Mouse (Mus musculus): ENCODE results near the gene Rassf1. TPM values are rescaled to one million over a fixed set of nuclear protein-coding genes. Genes with fewer than 3 reads are reported as not detected.
"Not testable (repeated sequence)": the region's sequence is repeated elsewhere in the genome, so short reads cannot be mapped to it uniquely, and the experiment has no call there.

The Rassf1 gene
- polyA plus RNA-seq, 1 experiment from 2014 or later: 35.4 TPM

- no peak for ATAC-seq (ENCODE audit: low read depth)
- peak overlapping the region; percentile 27 for H3K4me2 ChIP-seq
- H3K36me3 ChIP-seq: peaks cover 47% of the 10 kb centered on the region
- no peaks in the 10 kb centered on the region for H3K27me3 ChIP-seq
- peaks cover 63% of the 10 kb centered on the region for H3K4me1 ChIP-seq (replicated peaks)
- 0 out of 2 replicates have a peak overlapping the region, but pooled peaks have one; percentile 26 for H3K9ac ChIP-seq
- 0 out of 2 replicates have a peak overlapping the region, but pooled peaks have one; percentile 9 for H3K4me3 ChIP-seq
- WGBS: 60% methylated on average over 15 of the region's 15 CpGs
- H3K9me3 ChIP-seq: no peaks in the 10 kb centered on the region
- H3K27ac ChIP-seq (replicated peaks): peak overlapping the region; percentile 63; the same call in 1 of the 2 replicates
These were observed 14.8 kb downstream of the Rassf1 start for GRCm38 (mm10) chr9:107566041-107566709.

- H3K36me3 ChIP-seq: peaks cover 47% of the 10 kb centered on the region
- H3K4me1 ChIP-seq (replicated peaks): peaks cover 69% of the 10 kb centered on the region
- peak overlapping the region; percentile 84; the same call in 1 of the 2 replicates for H3K27ac ChIP-seq (replicated peaks)
- no peak overlapping the region for H3K9ac ChIP-seq
- H3K9me3 ChIP-seq: no peaks in the 10 kb centered on the region
- no peak for ATAC-seq (ENCODE audit: low read depth)
- peak overlapping the region; percentile 96; the same call in 1 of the 2 replicates for H3K4me2 ChIP-seq
- no peaks in the 10 kb centered on the region for H3K27me3 ChIP-seq
- WGBS: 64% methylated on average over 3 of the region's 3 CpGs
- no peak overlapping the region for H3K4me3 ChIP-seq
These were observed 15.5 kb downstream of the Rassf1 start for GRCm38 (mm10) chr9:107566855-107567254.

DNA sequence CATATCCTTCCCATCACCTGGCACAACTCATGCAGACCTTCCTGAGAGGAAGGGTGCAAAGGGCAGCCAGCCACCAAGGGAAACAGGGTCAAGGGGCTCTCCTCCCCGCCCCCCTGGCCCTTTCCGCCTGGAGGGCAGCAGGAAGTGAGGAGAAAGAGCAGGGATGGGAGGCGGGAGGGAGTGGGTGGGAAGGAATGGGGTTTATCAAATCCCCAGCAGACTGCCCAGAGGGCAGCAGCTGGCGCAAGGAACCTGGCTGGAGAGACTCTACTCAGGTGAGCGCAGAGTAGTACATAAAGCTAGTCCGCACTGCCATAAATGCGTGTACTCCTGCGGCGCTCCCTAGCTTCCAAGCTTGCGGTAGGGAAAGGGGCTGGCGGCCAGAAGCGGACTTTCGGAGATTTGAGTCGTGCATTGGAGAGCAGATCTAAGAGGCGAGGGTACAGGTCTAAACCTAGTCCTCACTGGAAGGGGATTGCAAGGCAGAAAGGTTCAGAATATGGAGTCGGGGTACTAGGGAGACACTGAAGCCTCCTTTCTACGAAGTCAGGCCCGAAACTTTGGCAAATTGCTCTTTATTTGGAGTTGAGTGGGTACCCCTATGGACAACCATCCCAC lies 16.5 kb downstream of the Rassf1 start, which contains the start of gene Hyal2:
Gene Hyal2 (plus strand): TSS at position 244 of the 618 bp plus-strand sequence.
- peaks cover 71% of the 10 kb centered on the region for H3K4me1 ChIP-seq (replicated peaks)
- H3K36me3 ChIP-seq: peaks cover 51% of the 10 kb centered on the region
- H3K27me3 ChIP-seq: no peaks in the 10 kb centered on the region
- peak within 1 kb of the TSS; percentile 84 for H3K27ac ChIP-seq (replicated peaks)
- no peak for ATAC-seq (ENCODE audit: low read depth)
- peak within 1 kb of the TSS; percentile 85 for H3K4me3 ChIP-seq
- 8% methylated on average over 18 of the region's 18 CpGs for WGBS
- peak within 1 kb of the TSS; percentile 92 for H3K9ac ChIP-seq
- peak within 1 kb of the TSS; percentile 96 for H3K4me2 ChIP-seq
- H3K9me3 ChIP-seq: no peaks in the 10 kb centered on the region

DNA sequence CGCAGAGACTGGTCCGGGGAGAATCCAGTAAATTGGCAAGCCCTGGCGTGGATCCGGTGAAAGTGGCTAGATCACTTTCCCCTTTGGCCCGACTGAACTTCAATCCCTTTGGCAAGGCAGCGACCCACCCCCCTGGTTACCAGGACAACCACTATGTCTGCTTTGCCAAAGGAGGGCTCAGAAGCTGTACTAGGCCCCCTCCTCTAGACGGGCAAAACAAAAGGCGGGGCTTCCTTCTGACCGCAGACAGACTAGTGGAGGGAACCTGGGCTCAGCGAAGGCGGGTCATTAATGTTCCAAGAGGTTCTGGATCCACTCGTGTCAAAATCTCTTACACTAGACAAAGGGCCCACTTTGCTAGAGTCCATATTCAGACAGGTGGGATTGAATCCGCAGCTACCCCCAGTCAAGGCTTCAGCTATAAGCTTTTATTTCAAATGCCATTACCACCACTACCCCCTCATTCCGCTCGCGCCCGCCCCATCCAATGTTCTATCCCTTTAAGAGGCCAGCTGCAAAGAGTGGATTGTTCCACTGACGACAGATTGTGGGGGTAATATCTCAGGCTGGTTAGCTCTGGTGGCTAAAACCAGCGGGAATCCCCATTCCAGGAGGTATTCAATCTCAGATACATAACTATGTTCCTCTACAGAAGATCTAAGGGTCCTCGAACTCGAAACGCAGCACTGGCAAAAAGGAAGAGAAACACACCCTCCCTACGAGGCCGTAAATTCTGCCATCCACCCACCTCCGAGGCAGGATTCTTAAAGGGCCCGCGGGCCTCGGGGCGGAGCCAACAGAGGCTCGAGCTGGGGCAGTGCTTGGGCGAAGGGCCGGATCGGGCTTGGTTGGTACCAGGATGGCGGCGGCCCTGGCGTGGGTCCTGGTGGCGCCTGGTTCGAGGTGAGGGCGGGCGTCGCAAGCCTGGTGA lies 17.2 kb downstream of the Rassf1 start:
- peak overlapping the region; percentile 85 for H3K4me3 ChIP-seq
- H3K27me3 ChIP-seq: no peaks in the 10 kb centered on the region
- H3K36me3 ChIP-seq: peaks cover 58% of the 10 kb centered on the region
- no peaks in the 10 kb centered on the region for H3K9me3 ChIP-seq
- H3K9ac ChIP-seq: peak overlapping the region; percentile 92
- H3K27ac ChIP-seq (replicated peaks): peak overlapping the region; percentile 84
- H3K4me1 ChIP-seq (replicated peaks): peaks cover 68% of the 10 kb centered on the region
- H3K4me2 ChIP-seq: peak overlapping the region; percentile 96
- peak; percentile 92 for ATAC-seq (ENCODE audit: low read depth)
- WGBS: under 1% methylated on average over 41 of the region's 41 CpGs

- Histone ChIP-seq H3K4me3 (peak overlapping the region; percentile 85), H3K27me3 (no peaks in the 10 kb centered on the region), H3K4me1 (replicated peaks) (peaks cover 62% of the 10 kb centered on the region), H3K9ac (peak overlapping the region; percentile 92), H3K27ac (replicated peaks) (peak overlapping the region; percentile 84), H3K9me3 (no peaks in the 10 kb centered on the region), H3K4me2 (peak overlapping the region; percentile 96), H3K36me3 (peaks cover 63% of the 10 kb centered on the region)
- WGBS: under 1% methylated on average over 20 of the region's 23 CpGs
- ATAC-seq (ENCODE audit: low read depth): peak; percentile 33
These were observed 17.9 kb downstream of the Rassf1 start for GRCm38 (mm10) chr9:107569270-107569669.

DNA sequence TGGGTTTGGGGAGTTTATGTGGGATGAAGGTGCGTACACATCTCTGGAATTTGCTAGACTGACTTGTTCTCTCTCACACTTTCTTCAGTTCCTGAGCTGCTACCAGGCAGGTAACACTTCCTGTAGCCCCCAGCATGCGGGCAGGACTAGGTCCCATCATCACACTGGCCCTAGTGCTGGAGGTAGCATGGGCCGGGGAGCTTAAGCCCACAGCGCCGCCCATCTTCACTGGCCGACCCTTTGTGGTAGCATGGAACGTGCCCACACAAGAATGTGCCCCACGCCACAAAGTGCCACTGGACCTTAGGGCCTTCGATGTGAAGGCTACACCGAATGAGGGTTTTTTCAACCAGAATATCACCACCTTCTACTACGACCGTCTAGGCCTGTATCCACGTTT lies 18.7 kb downstream of the Rassf1 start:
- peak overlapping the region; percentile 96 for H3K4me2 ChIP-seq
- 54% methylated on average over 13 of the region's 13 CpGs for WGBS
- peaks cover 59% of the 10 kb centered on the region for H3K4me1 ChIP-seq (replicated peaks)

GRCm38 (mm10) chr9:107570845-107571244 lies 19.5 kb downstream of the Rassf1 start:
- 93% methylated on average over 21 of the region's 21 CpGs for WGBS
- no peaks in the 10 kb centered on the region for H3K27me3 ChIP-seq
- peak overlapping the region; percentile 92 for H3K9ac ChIP-seq
- peak overlapping the region; percentile 85 for H3K4me3 ChIP-seq
- no peak for ATAC-seq (ENCODE audit: low read depth)
- H3K9me3 ChIP-seq: no peaks in the 10 kb centered on the region
- H3K4me1 ChIP-seq (replicated peaks): peaks cover 54% of the 10 kb centered on the region
- H3K27ac ChIP-seq (replicated peaks): no peak overlapping the region
- peak overlapping the region; percentile 96 for H3K4me2 ChIP-seq
- peaks cover 55% of the 10 kb centered on the region for H3K36me3 ChIP-seq

More for the DNA sequence above, 18.7 kb downstream of the Rassf1 start:
- peak overlapping the region; percentile 92 for H3K9ac ChIP-seq
- peaks cover 63% of the 10 kb centered on the region for H3K36me3 ChIP-seq
- peak overlapping the region; percentile 84 for H3K27ac ChIP-seq (replicated peaks)
- H3K9me3 ChIP-seq: no peaks in the 10 kb centered on the region
- no peak for ATAC-seq (ENCODE audit: low read depth)
- H3K27me3 ChIP-seq: no peaks in the 10 kb centered on the region
- H3K4me3 ChIP-seq: peak overlapping the region; percentile 85

GRCm38 (mm10) chr9:107571534-107572326 lies 20.4 kb downstream of the Rassf1 start:
- H3K9ac ChIP-seq: peak overlapping the region; percentile 92
- H3K4me1 ChIP-seq (replicated peaks): peaks cover 60% of the 10 kb centered on the region
- H3K9me3 ChIP-seq: no peaks in the 10 kb centered on the region
- no peak overlapping the region for H3K27ac ChIP-seq (replicated peaks)
- H3K27me3 ChIP-seq: no peaks in the 10 kb centered on the region
- peak overlapping the region; percentile 85; the same call in 1 of the 2 replicates for H3K4me3 ChIP-seq
- 93% methylated on average over 22 of the region's 22 CpGs for WGBS
- H3K4me2 ChIP-seq: peak overlapping the region; percentile 96
- no peak for ATAC-seq (ENCODE audit: low read depth)
- peaks cover 48% of the 10 kb centered on the region for H3K36me3 ChIP-seq

DNA sequence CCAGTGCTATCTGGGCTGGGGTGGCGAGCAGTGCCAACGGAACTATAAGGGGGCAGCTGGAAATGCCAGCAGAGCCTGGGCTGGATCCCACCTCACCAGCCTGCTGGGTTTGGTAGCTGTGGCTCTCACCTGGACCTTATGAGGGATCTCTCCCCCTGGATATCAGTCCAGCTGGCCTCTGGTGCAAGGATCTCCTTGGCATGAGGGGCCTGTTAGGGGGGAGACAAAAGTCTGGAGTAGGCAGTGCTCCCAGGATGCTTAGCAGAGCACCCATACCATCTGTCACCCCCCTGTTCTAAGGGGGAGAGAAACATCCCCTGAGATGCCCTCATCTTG lies 20.9 kb downstream of the Rassf1 start:
- Histone ChIP-seq H3K9me3 (no peaks in the 10 kb centered on the region), H3K9ac (0 out of 2 replicates have a peak overlapping the region, but pooled peaks have one; percentile 17), H3K27ac (replicated peaks) (no peak overlapping the region), H3K4me3 (no peak overlapping the region; the same call in 1 of the 2 replicates), H3K27me3 (no peaks in the 10 kb centered on the region), H3K4me2 (no peak overlapping the region), H3K4me1 (replicated peaks) (peaks cover 60% of the 10 kb centered on the region), H3K36me3 (peaks cover 45% of the 10 kb centered on the region)
- WGBS: 98% methylated on average over 2 of the region's 2 CpGs
- no peak for ATAC-seq (ENCODE audit: low read depth)

DNA sequence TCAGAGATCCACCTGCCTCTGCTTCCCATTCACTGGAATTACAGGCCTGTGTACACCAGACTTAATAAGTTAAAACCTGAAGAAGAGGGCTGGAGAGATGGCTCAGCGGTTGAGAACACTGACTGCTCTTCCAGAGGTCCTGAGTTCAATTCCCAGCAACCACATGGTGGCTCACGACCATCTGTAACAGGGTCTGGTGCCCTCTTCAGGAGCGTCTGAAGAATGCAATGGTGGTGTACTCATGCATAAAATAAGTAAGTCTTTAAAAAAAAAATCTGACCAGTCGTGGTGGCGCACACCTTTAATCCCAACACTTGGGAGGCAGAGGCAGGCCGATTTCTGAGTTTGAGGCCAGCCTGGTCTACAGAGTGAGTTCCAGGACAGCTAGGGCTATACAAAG lies 22.4 kb downstream of the Rassf1 start:
- 76% methylated on average over 6 of the region's 6 CpGs for WGBS

More for the DNA sequence above, 22.4 kb downstream of the Rassf1 start:
- H3K36me3 ChIP-seq: peaks cover 45% of the 10 kb centered on the region
- not testable (repeated sequence) for H3K27me3 ChIP-seq; H3K4me3 ChIP-seq; H3K4me2 ChIP-seq; H3K9me3 ChIP-seq; H3K27ac ChIP-seq (replicated peaks); ATAC-seq (ENCODE audit: low read depth); H3K9ac ChIP-seq
- peaks cover 50% of the 10 kb centered on the region for H3K4me1 ChIP-seq (replicated peaks)

Data from neural tube, embryonic 13.5 days (tissue).